Mouse (Mus musculus) stomach, postnatal 0 days (tissue): ENCODE data around the gene Hebp1.

ENCODE experiments used
- CTCF ChIP-seq: IDR thresholded peaks from 2 replicates; pipeline ENCODE4 v1.5.1; 2016; ENCODE audit warnings: antibody characterized with exemption, low read depth, mild to moderate bottlenecking, moderate library complexity
- EP300 ChIP-seq: optimal IDR thresholded peaks from 2 replicates; pipeline ENCODE3; 2016; ENCODE audit warnings: antibody characterized with exemption

GRCm38 (mm10) chr6:135100787-135101472 is 96.9 kb downstream of the Hebp1 start:
- no peak for TF ChIP-seq CTCF
- TF ChIP-seq EP300, result no peak
